Mouse (Mus musculus): Measurements from ENCODE around the gene 9430015G10Rik.

The 9430015G10Rik gene

DNA sequence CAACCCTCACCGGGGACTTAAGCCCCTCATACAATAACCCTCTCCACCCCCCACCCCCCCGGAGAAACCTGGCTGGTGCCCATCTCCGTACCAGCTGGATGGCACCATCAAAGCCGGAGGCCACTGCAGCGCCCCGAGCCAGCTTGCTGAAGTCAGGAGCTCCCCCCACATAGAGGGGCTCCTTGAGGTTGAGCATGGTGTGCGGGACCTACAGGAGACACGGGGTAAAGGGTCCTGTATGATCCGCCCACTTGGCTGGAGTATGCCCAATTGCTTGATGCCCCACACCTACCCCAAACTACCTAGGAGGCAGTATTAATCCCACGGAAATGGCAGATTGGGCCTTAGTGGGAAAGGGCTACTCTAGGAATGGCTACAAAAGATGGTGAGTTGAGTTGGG lies 59.3 kb downstream of the 9430015G10Rik start:
- DNase-seq (ENCODE audit: extremely low spot score), result no peak

DNA sequence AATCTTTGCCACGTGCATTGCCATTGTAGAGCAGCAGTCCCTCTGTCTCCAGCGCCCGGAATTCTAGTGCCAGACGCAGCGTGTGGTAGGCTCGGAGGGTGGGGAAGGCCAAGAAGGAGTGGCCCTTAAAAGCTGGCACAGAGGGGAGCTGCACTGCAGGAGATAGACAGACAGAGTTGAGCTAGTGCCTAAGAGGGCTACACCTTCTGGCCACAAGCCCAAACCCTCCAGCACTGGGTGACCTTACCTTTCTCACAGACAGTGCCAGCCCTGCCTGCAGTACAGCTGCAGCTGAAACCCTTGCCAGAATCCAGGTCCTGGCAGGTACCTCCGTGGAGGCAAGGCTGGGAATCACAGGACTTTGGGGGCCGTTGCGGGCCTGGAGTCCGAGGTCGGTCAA lies 62.0 kb downstream of the 9430015G10Rik start:
- no peak for DNase-seq (ENCODE audit: extremely low spot score)
